Mouse (Mus musculus) layer of hippocampus, adult 8-10 months (tissue): ENCODE measurements at regions not wholly inside any gene's neighbourhood (a gene's known extent, or its start where the extent isn't known, plus 50 kb on each side); places are given as distances from the start of the nearest gene placed in this dataset.

Experiments
- DNase-seq, 2 experiments: peaks; one replicate each; pipeline ENCODE4 v3.0.0; 2022; ENCODE audit warnings: low spot score in 2 of 2

DNA sequence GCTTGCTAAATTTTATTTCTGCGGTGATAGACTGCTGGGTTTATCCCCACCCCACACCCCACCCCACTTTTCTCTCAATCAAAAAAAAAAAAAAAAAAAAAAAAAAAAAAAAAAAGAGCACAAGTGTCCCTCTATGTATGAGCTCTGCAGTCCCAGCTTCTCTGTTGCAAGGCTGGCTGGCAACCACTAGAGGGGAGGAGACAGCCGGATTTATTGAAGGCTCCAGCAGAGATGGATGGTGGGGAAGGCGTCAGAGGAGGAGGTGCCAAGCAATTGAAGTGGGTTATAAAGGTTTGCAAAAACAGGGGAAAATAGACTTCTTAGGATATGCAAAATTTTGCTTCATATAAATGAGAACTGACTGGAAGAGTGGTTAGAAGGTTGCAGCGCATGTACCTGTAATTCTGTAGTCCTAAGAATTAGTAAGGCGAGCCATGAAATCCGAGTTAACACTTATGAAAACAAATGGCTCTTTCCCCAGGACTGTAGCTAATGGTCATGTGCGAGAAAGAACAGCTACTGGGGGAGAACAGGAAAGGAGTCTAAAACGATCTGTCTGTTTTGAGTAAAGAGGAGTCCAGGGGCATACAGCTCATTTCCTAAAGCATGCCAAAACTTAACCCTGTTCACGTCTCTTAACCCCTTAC, 885.1 kb upstream of the Pou3f3 start:
- DNase-seq: peak; percentile 71 to 80

DNA sequence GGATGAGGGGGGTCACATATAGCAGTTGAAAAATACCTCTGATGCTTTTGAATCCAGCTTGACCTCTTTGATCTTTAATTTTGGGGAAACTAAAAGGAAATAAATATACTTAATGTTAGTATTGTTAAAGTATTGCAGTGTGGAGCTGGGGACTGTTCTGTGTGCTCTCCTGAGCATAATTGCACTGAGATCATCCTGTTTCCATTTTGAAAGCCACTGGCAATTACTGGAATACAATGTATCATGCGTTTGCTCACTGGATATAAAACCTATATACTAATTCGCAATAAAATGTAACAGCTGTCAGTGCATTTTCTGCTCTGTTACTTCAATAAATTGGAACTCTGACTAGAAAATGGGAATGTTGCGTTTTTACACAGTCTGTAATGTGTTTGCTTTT, 884.4 kb upstream of the Pou3f3 start:
- DNase-seq: no peak

DNA sequence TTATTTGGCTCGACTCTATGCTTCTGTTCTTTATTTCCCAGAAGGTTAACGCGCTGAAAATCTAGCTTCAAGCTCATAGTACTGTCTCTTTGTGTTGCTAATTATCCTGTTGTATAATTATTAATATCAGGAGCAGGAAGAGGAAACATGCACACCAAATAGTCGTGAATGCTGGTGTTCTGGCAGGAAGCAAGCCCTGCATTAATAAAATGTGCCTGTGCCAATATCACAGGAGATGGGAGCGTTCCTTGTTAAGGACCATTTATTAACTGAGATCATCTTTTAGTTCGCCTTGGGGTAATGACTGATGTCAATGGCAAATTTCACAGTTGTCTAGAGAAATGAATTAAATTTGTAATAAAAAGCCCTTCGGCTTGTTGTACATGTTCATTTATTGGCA, 883.5 kb upstream of the Pou3f3 start:
- DNase-seq: no peak

DNA sequence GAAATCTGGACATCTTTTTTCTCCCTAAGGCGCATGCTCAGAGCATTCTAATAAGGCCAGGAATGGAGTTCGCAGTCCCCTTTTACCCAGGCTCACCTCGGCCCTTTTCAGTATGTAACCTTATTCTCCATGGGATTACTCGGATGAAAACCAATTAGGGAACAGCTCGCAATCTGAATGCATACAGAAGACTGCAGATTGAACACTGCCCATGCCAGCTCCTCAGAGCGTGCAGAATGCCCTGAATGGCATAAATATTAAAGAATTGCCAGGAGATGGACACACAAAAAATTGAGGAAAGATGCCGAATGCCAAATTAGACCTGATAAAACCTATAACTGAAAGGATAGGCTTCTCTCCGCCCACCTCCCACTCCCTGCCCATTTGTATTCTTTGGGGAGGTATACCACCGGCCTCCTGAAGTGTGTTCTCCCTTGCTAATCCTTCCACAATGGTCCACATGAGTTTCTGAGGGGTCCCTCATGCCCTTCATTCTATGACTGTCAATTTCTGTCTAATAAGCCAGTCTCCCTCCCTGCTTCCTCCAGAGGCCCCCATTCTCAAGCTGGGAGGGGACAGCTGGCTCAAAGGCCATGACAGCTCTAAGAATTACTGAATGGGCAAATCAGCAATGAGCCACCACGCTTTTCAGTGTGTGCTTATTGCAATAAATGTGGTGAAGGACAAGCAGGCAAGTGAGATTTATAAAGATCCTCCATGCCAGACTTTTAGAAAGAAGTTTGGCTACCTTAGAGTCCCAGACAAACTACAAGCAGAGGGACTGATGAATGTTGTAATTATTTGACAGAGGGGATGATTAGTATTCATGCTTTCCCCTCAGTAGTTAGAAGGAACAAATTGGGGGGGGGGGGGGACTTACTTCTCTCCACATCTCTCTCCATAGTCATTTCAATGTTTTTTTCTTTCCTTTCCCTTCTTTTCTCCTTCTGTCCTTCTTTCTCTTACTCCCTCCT, 881.2 kb upstream of the Pou3f3 start:
- no peak for DNase-seq

DNA sequence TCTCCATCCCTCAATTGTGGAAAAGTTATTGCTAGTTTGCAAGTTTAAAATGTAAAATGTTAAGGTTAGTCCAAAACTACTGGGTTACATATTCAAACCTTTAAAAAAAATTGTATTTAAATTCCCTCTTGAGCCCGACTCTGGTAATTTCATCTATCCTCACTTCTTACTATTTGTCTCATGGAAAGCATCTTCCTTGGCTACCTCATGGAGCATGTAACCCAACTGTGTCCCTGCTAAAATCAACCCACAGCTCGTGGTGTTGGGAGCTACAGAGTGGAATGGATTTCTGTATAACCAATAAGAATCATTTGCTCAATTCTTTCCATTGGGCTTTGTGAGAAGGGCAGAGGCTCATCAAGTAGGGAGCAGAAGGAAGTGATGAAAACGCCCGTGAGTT, 880.5 kb upstream of the Pou3f3 start:
- DNase-seq: no peak

DNA sequence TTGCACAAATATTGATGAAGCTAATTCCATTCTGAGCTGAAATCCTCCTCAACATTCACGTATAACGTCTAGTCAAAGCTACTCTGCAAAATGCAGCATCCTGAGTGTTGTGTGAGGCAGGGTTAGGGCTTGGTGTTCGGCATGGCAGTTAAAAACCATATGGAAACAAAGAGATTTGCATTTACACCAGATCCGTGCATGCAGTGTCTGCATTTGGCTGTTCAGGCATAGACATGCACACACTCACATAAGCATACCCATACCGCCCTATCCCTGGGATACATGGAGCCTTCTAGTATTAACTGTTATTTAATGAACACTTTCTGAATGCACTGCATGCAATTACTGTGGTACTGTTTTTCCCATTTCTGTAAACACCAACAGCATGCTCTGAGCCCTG, 872.8 kb upstream of the Pou3f3 start:
- no peak for DNase-seq

DNA sequence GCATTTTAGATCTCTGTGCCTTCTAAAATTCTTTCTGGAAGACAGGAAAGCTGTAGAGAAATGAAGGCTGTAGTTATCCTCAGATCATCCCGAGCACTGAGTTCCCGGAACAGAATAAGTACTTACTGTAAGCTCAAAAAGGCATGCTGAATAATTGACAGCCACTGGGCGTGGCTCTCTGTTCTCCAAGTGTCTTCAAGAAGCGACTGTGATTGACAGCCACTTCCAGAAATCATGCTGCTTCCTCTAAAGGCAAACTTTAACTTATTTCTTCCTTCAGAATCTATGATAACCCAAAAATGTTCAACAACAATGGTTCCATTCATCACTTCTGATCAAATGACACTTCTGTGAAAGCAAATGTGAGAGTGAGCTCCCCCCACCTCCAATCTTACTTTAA, 870.3 kb upstream of the Pou3f3 start:
- no peak for DNase-seq

DNA sequence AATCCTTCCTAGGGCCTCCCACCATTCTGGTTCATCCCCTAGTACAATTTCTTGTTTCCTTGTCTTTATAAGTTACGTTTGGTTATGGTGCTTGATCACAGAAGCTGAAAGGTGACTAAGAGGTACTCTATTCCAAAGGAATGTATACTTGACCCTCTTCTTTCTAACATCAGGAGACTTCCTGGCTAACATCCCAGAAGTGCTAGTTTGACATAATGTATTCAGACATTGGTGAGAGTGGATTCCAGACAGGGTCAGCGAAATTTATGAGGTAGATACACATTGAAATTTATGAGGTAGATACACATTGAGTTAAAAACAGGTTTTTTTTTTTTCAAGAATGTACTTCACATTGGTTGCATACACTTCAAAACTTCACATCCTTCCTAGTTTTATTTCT, 863.9 kb upstream of the Pou3f3 start:
- no peak for DNase-seq
